Mouse (Mus musculus): Measurements from ENCODE around the gene Pus1. TPM values are rescaled to one million over a fixed set of nuclear protein-coding genes. Genes with fewer than 3 reads are reported as not detected.

Pus1 gene
- total RNA-seq, 2 experiments from 2014 or later = 1.7 to 2.1 TPM

DNA sequence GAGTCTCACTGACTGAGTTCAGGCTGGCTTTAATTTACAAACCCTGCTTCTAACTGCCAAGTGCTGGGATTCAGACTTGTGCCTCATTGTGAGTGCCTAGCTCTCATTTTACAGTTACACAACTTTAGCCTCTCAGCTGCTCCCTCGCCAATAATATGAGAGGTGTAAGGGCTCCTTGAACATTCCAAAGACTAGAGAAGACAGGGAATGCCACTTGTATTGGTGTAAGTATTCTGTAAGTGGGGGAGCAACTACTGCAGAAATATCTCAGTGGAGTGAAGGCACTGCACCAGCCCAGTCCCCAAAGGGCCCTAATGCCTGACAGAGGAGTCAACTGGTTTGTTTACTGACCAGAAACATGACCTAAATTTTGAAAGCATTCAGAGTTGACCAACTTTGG lies 52.6 kb downstream of the Pus1 start:
- no peak for ATAC-seq (replicated peaks; ENCODE audit: low FRiP score, poor library complexity, severe bottlenecking)

Other genes with a start within 250 kb of the Pus1 start
- gene Galnt9, start 236.3 kb downstream of the Pus1 start, total RNA-seq (2015; ENCODE audit: low replicate concordance) = 1.7 and 3.2 TPM in 2 replicates
- 0.26 TPM in 1 of 2 replicates, not detected in the other for gene Galnt9, start 236.3 kb downstream of the Pus1 start, total RNA-seq (2017; ENCODE audit: low replicate concordance)
- gene Noc4l, start 127.2 kb downstream of the Pus1 start, total RNA-seq (2015; ENCODE audit: low replicate concordance) = 12.2 and 18.4 TPM in 2 replicates
- gene Noc4l, start 127.2 kb downstream of the Pus1 start, total RNA-seq (2017; ENCODE audit: low replicate concordance) = 3.3 TPM in 2 replicates
- 1.4 and 3.4 TPM in 2 replicates for gene Ddx51, start 127.2 kb downstream of the Pus1 start, total RNA-seq (2015; ENCODE audit: low replicate concordance)
- 2.8 TPM in 1 of 2 replicates, not detected in the other for gene Ddx51, start 127.2 kb downstream of the Pus1 start, total RNA-seq (2017; ENCODE audit: low replicate concordance)
- 124 and 132 TPM in 2 replicates for gene Ep400, start 9.9 kb downstream of the Pus1 start, total RNA-seq (2015; ENCODE audit: low replicate concordance)
- 94.1 and 117 TPM in 2 replicates for gene Ep400, start 9.9 kb downstream of the Pus1 start, total RNA-seq (2017; ENCODE audit: low replicate concordance)
- 50.3 and 71.4 TPM in 2 replicates for gene Ulk1, start 29.4 kb upstream of the Pus1 start, total RNA-seq (2015; ENCODE audit: low replicate concordance)
- 28.7 and 39.8 TPM in 2 replicates for gene Ulk1, start 29.4 kb upstream of the Pus1 start, total RNA-seq (2017; ENCODE audit: low replicate concordance)
- 26.4 and 63.1 TPM in 2 replicates for gene Hscb, start 59.1 kb upstream of the Pus1 start, total RNA-seq (2015; ENCODE audit: low replicate concordance)
- 38.1 and 50.4 TPM in 2 replicates for gene Hscb, start 59.1 kb upstream of the Pus1 start, total RNA-seq (2017; ENCODE audit: low replicate concordance)
- 55.9 and 67.5 TPM in 2 replicates for gene Chek2, start 59.3 kb upstream of the Pus1 start, total RNA-seq (2015; ENCODE audit: low replicate concordance)
- 93.8 and 111 TPM in 2 replicates for gene Chek2, start 59.3 kb upstream of the Pus1 start, total RNA-seq (2017; ENCODE audit: low replicate concordance)
- gene Ttc28, start 99.1 kb upstream of the Pus1 start, total RNA-seq (2015; ENCODE audit: low replicate concordance) = 4.2 and 5.4 TPM in 2 replicates
- 3.9 and 6.8 TPM in 2 replicates for gene Ttc28, start 99.1 kb upstream of the Pus1 start, total RNA-seq (2017; ENCODE audit: low replicate concordance)